8 mouse cellular contexts compared by ENCODE assay signal in genomic region chr2:119337425-119338265, GRCm38 (mm10). TPM values are rescaled to one million over a fixed set of nuclear protein-coding genes. Genes with fewer than 3 reads are reported as not detected.
DNase-seq lines count a peak whose midpoint lies in the region; ATAC-seq and TF ChIP-seq lines count a peak whose summit lies in the region.

No protein-coding gene starts in this region.

- peaks cover 3% of the 10 kb centered on the region; the same call in 1 of the 2 replicates for H3K4me1 ChIP-seq in embryonic facial prominence, embryonic 14.5 days (ENCODE audit: control insufficient read depth, insufficient read depth, low read length)
- peaks cover 3% of the 10 kb centered on the region; the same call in 1 of the 2 replicates for H3K4me1 ChIP-seq in kidney, embryonic 14.5 days (ENCODE audit: control insufficient read depth, insufficient read depth, low read length)
- peaks cover 6% of the 10 kb centered on the region; the same call in 1 of the 2 replicates for H3K4me1 ChIP-seq in limb, embryonic 15.5 days
- H3K4me1 ChIP-seq in midbrain, postnatal 0 days (ENCODE audit: insufficient read depth, low read length) = no peaks in the 10 kb centered on the region

- H3K36me3 ChIP-seq in embryonic facial prominence, embryonic 14.5 days (ENCODE audit: control insufficient read depth, insufficient read depth, low read length) = no peaks in the 10 kb centered on the region
- H3K36me3 ChIP-seq in kidney, embryonic 14.5 days (ENCODE audit: control insufficient read depth, insufficient read depth, low read length) = no peaks in the 10 kb centered on the region
- no peaks in the 10 kb centered on the region for H3K36me3 ChIP-seq in limb, embryonic 15.5 days
- H3K36me3 ChIP-seq in midbrain, postnatal 0 days (ENCODE audit: insufficient read depth, low read length) = no peaks in the 10 kb centered on the region

- peak; percentile 93 for ATAC-seq in embryonic facial prominence, embryonic 14.5 days (ENCODE audit: low read depth)
- peak; percentile 92 for ATAC-seq in kidney, embryonic 14.5 days (ENCODE audit: low FRiP score, low TSS enrichment)
- peak; percentile 80 for ATAC-seq in limb, embryonic 15.5 days (ENCODE audit: insufficient number of reproducible peaks, low FRiP score, low TSS enrichment, low read depth)
- peak; percentile 75 for ATAC-seq in midbrain, postnatal 0 days (ENCODE audit: low FRiP score)

- no peaks in the 10 kb centered on the region for H3K9me3 ChIP-seq in embryonic facial prominence, embryonic 14.5 days (ENCODE audit: control insufficient read depth, low read length)
- H3K9me3 ChIP-seq in kidney, embryonic 14.5 days (ENCODE audit: control insufficient read depth, low read length) = no peaks in the 10 kb centered on the region
- no peaks in the 10 kb centered on the region for H3K9me3 ChIP-seq in limb, embryonic 15.5 days
- H3K9me3 ChIP-seq in midbrain, postnatal 0 days (ENCODE audit: low read length) = no peaks in the 10 kb centered on the region

- H3K4me3 ChIP-seq in embryonic facial prominence, embryonic 14.5 days (ENCODE audit: low read depth, low read length) = peak overlapping the region; percentile 56
- peak overlapping the region; percentile 50 for H3K4me3 ChIP-seq in kidney, embryonic 14.5 days (ENCODE audit: low read length)
- H3K4me3 ChIP-seq in limb, embryonic 15.5 days = peak overlapping the region; percentile 52
- H3K4me3 ChIP-seq in midbrain, postnatal 0 days (ENCODE audit: low read depth, low read length) = peak overlapping the region; percentile 38

- peak overlapping the region; percentile 52; the same call in 1 of the 2 replicates for H3K27ac ChIP-seq in embryonic facial prominence, embryonic 14.5 days (replicated peaks; ENCODE audit: low read depth, low read length)
- H3K27ac ChIP-seq in kidney, embryonic 14.5 days (ENCODE audit: low read depth, low read length) = peak overlapping the region; percentile 7
- 0 out of 2 replicates have a peak overlapping the region, but pooled peaks have one; percentile 0 for H3K27ac ChIP-seq in limb, embryonic 15.5 days
- H3K27ac ChIP-seq in midbrain, postnatal 0 days (ENCODE audit: low read depth, low read length) = peak overlapping the region; percentile 33

- WGBS in embryonic facial prominence, embryonic 14.5 days = 8% methylated on average over 57 of the region's 60 CpGs
- WGBS in kidney, embryonic 14.5 days = 10% methylated on average over 42 of the region's 60 CpGs
- 7% methylated on average over 60 of the region's 60 CpGs for WGBS in limb, embryonic 15.5 days
- WGBS in midbrain, postnatal 0 days = 9% methylated on average over 59 of the region's 60 CpGs

- 0 out of 2 replicates have a peak, but pooled peaks cover under 1% of the 10 kb centered on the region for H3K27me3 ChIP-seq in embryonic facial prominence, embryonic 14.5 days (replicated peaks; ENCODE audit: control insufficient read depth, insufficient read depth, low read length)
- H3K27me3 ChIP-seq in kidney, embryonic 14.5 days (ENCODE audit: control insufficient read depth, insufficient read depth, low read length) = 0 out of 2 replicates have a peak, but pooled peaks cover under 1% of the 10 kb centered on the region
- H3K27me3 ChIP-seq in limb, embryonic 15.5 days = no peaks in the 10 kb centered on the region
- no peaks in the 10 kb centered on the region for H3K27me3 ChIP-seq in midbrain, postnatal 0 days (ENCODE audit: insufficient read depth, low read length)

- peak; percentile 88 for DNase-seq in 3134 (ENCODE audit: extremely low read depth, insufficient read length, low spot score)
- DNase-seq in adrenal gland, postnatal 36 days = peak; percentile 93 to 95
- DNase-seq in embryonic facial prominence, embryonic 14.5 days (ENCODE audit: low spot score) = peak; percentile 85
- DNase-seq in heart, adult 9 months (ENCODE audit: low spot score in 2 of 2) = peak; percentile 93 to 94
- peak; percentile 79 for DNase-seq in midbrain, postnatal 0 days (ENCODE audit: low spot score)
- peak; percentile 86 to 90 for DNase-seq in spleen, postnatal 10 days (ENCODE audit: low spot score in 2 of 2)

- H3K9ac ChIP-seq in embryonic facial prominence, embryonic 14.5 days (ENCODE audit: low read depth, low read length) = peak overlapping the region; percentile 71
- peak overlapping the region; percentile 65 for H3K9ac ChIP-seq in kidney, embryonic 14.5 days (ENCODE audit: low read depth, low read length)
- H3K9ac ChIP-seq in limb, embryonic 15.5 days = peak overlapping the region; percentile 49; the same call in 1 of the 2 replicates
- peak overlapping the region; percentile 69 for H3K9ac ChIP-seq in midbrain, postnatal 0 days (replicated peaks; ENCODE audit: low read length, poor library complexity, severe bottlenecking)

- peak; percentile 88 for TF ChIP-seq CTCF in midbrain, postnatal 0 days (IDR thresholded peaks at IDR 0.05)

- peak overlapping the region; percentile 84 for H3K4me2 ChIP-seq in embryonic facial prominence, embryonic 14.5 days (ENCODE audit: low read depth, low read length)
- peak overlapping the region; percentile 80 for H3K4me2 ChIP-seq in kidney, embryonic 14.5 days (replicated peaks; ENCODE audit: low read depth, low read length)
- peak overlapping the region; percentile 76 for H3K4me2 ChIP-seq in limb, embryonic 15.5 days
- peak overlapping the region; percentile 66 for H3K4me2 ChIP-seq in midbrain, postnatal 0 days (ENCODE audit: low read depth, low read length, poor library complexity, severe bottlenecking)

RNA-seq across cellular contexts. Expression of gene Dll4, which starts 12.1 kb away (rescaled TPM):
- 10 to 100 TPM in 1 of 2 experiments, 1 to 10 TPM in 1; 7.2 to 10.6 TPM for total RNA-seq in adrenal gland, postnatal 36 days (2021)
- polyA plus RNA-seq in embryonic facial prominence, embryonic 14.5 days (2014; fragmentation: Nextera tagmentation; extraction: Ambion mirVana) = 5.0 and 6.8 TPM in 2 replicates
- 4.9 and 8.3 TPM in 2 replicates for polyA plus RNA-seq in kidney, embryonic 14.5 days (2014; fragmentation: Nextera tagmentation; extraction: Ambion mirVana)
- polyA plus RNA-seq in limb, embryonic 15.5 days (2015; fragmentation: Nextera tagmentation; extraction: Ambion mirVana) = 6.7 and 7.3 TPM in 2 replicates
- total RNA-seq in midbrain, postnatal 0 days (2014; rRNA removed) = 3.9 TPM in 2 replicates
- 2.3 and 2.6 TPM in 2 replicates for polyA plus RNA-seq in midbrain, postnatal 0 days (2015; fragmentation: Nextera tagmentation; extraction: Ambion mirVana)

RNA-seq across cellular contexts. Expression of gene Chac1, which starts 13.4 kb away (rescaled TPM):
- 1 to 10 TPM; 4.6 to 9.3 TPM for total RNA-seq in adrenal gland, postnatal 36 days (2021)
- polyA plus RNA-seq in embryonic facial prominence, embryonic 14.5 days (2014; fragmentation: Nextera tagmentation; extraction: Ambion mirVana) = 1.4 and 1.7 TPM in 2 replicates
- 0.38 and 1.0 TPM in 2 replicates for polyA plus RNA-seq in kidney, embryonic 14.5 days (2014; fragmentation: Nextera tagmentation; extraction: Ambion mirVana)
- polyA plus RNA-seq in limb, embryonic 15.5 days (2015; fragmentation: Nextera tagmentation; extraction: Ambion mirVana) = 1.1 TPM in 2 replicates
- total RNA-seq in midbrain, postnatal 0 days (2014; rRNA removed) = 9.5 and 18.7 TPM in 2 replicates
- 10.2 and 13.5 TPM in 2 replicates for polyA plus RNA-seq in midbrain, postnatal 0 days (2015; fragmentation: Nextera tagmentation; extraction: Ambion mirVana)

RNA-seq across cellular contexts. Expression of gene Vps18, which starts 49.1 kb away (rescaled TPM):
- total RNA-seq in adrenal gland, postnatal 36 days (2021) = 10 to 100 TPM; 20.4 to 24.5 TPM
- 12.5 and 15.5 TPM in 2 replicates for polyA plus RNA-seq in embryonic facial prominence, embryonic 14.5 days (2014; fragmentation: Nextera tagmentation; extraction: Ambion mirVana)
- 7.1 and 13.3 TPM in 2 replicates for polyA plus RNA-seq in kidney, embryonic 14.5 days (2014; fragmentation: Nextera tagmentation; extraction: Ambion mirVana)
- 17.6 and 19.5 TPM in 2 replicates for polyA plus RNA-seq in limb, embryonic 15.5 days (2015; fragmentation: Nextera tagmentation; extraction: Ambion mirVana)
- total RNA-seq in midbrain, postnatal 0 days (2014; rRNA removed) = 30.1 and 36.9 TPM in 2 replicates
- polyA plus RNA-seq in midbrain, postnatal 0 days (2015; fragmentation: Nextera tagmentation; extraction: Ambion mirVana) = 21.4 and 21.6 TPM in 2 replicates

Comparison
In these comparisons a context has a peak if more than half of its experiments do, and no peak if none do; other contexts are left out.
1. Peak in every context shown above with its lines: DNase-seq, ATAC-seq, H3K4me3 ChIP-seq and H3K27ac ChIP-seq.
2. H3K27ac ChIP-seq: peak in every context shown above with its lines; median percentile 52 in embryonic facial prominence, embryonic 14.5 days; 33 in midbrain, postnatal 0 days; 7 in kidney, embryonic 14.5 days; 0 in limb, embryonic 15.5 days.